Mouse (Mus musculus): ENCODE measurements around the gene Htr2b. TPM values are rescaled to one million over a fixed set of nuclear protein-coding genes. Genes with fewer than 3 reads are reported as not detected.

Gene Htr2b
- total and polyA plus RNA-seq, 3 experiments, result 0.47 TPM; not detected in 2

DNA sequence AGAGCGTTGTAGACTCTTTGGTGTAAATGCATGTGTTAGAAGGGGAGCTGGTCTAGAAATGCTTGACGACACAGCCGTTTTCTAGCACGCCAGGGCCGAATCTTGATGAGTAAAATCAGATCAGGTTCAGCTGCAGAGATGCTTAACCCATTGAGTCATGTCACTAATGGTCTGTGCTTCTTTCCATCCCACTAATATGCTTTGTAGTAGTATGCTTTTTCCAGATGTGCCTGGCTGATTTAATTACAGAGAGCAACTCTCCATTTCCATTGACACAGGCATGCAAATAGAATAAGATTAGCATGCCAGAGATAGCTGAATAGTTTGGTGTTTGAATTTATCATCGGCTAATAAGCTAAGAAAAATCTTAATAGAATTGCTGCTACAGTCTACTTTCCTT lies 23.5 kb upstream of the Htr2b start:
- no peaks in the 10 kb centered on the region for H3K27me3 ChIP-seq (replicated peaks)
- no peak for DNase-seq (ENCODE audit: extremely low read depth)
- peaks cover 55 to 82% of the 10 kb centered on the region in 2 experiments for H3K36me3 ChIP-seq (replicated peaks in 1 of 2; ENCODE audit: control insufficient read depth in 1 of 2, insufficient read depth in 1 of 2, low read length in 1 of 2)
- no peak for TF ChIP-seq RAD21 (IDR thresholded peaks at IDR 0.05; ENCODE audit: low read depth, low read length)
- no peak for TF ChIP-seq CHD2 (IDR thresholded peaks at IDR 0.05; ENCODE audit: low read length)
- no peak for TF ChIP-seq IRF4 (IDR thresholded peaks at IDR 0.05; ENCODE audit: low read depth, low read length)
- no peak for TF ChIP-seq ETS1 (conservative IDR thresholded peaks at IDR 0.05; ENCODE audit: low read depth, low read length)
- no peak for TF ChIP-seq RCOR1 (conservative IDR thresholded peaks at IDR 0.05; ENCODE audit: low read depth, low read length)
- TF ChIP-seq SMC3 (IDR thresholded peaks at IDR 0.05; ENCODE audit: low read depth, low read length), result no peak
- TF ChIP-seq MAX (IDR thresholded peaks at IDR 0.05; ENCODE audit: low read length), result no peak
- no peak for TF ChIP-seq EP300 (IDR thresholded peaks at IDR 0.05; ENCODE audit: low read length)
- no peak for TF ChIP-seq ELF1 (IDR thresholded peaks at IDR 0.05; ENCODE audit: low read depth, low read length)
- TF ChIP-seq JUN (IDR thresholded peaks at IDR 0.05; ENCODE audit: insufficient read depth, low read depth, low read length), result no peak
- TF ChIP-seq TBP (conservative IDR thresholded peaks at IDR 0.05; ENCODE audit: low read depth, low read length), result no peak
- TF ChIP-seq HCFC1 (IDR thresholded peaks at IDR 0.05; ENCODE audit: low read depth, low read length), result no peak
- no peak for TF ChIP-seq POLR2AphosphoS2 (IDR thresholded peaks at IDR 0.05; ENCODE audit: low read depth, low read length)
- TF ChIP-seq NELFE (IDR thresholded peaks at IDR 0.05; ENCODE audit: low read depth, low read length), result no peak
- TF ChIP-seq USF2 (conservative IDR thresholded peaks at IDR 0.05; ENCODE audit: low read depth, low read length), result no peak
- no peak overlapping the region for H3K27ac ChIP-seq (ENCODE audit: insufficient read depth, low read depth)
- no peak overlapping the region for H3K9ac ChIP-seq (ENCODE audit: insufficient read depth, low read depth)
- no peak overlapping the region for H3K4me3 ChIP-seq (replicated peaks in 1 of 3; ENCODE audit: low read depth in 2 of 3, low read length in 2 of 3, poor library complexity in 1 of 3)
- in situ Hi-C loops (cut with MboI; ENCODE audit: low pct_ligation_motif_present, low pct_unique_long_range_greater_than_20kb, low sequenced_read_pairs) (no loop called here), dilution Hi-C loops (cut with MboI; ENCODE audit: extremely low pct_ligation_motif_present, extremely low pct_unique_long_range_greater_than_20kb, low sequenced_read_pairs) (no loop called here)
- no peaks in the 10 kb centered on the region for H3K4me1 ChIP-seq (ENCODE audit: control insufficient read depth in 1 of 2, insufficient read depth in 2 of 2)
- H3K79me2 ChIP-seq (replicated peaks; ENCODE audit: control insufficient read depth, extremely low read depth, insufficient read depth, poor library complexity, severe bottlenecking), result no peaks in the 10 kb centered on the region
- H3K9me3 ChIP-seq (replicated peaks; ENCODE audit: low read length), result no peaks in the 10 kb centered on the region
- H3K4me2 ChIP-seq (ENCODE audit: insufficient read depth, low read depth, poor library complexity, severe bottlenecking), result no peak overlapping the region

DNA sequence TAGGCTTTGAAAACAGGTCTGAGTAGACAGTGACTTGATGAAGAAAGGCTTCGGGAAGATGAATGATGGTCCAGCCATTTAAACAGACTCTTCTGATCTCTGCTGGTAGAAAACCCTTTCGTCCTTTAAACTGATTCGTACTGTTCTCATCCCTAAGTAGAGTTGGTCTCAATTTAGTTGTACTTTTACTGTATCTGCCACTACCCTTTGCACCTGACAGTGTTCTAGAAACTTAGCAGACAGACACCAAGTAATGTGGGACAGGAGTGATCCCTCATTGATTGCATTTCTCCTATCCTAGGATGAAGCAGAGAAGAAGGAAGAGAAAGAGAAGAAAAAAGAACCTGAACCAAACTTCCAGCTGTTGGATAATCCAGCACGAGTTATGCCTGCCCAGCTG lies 21.6 kb upstream of the Htr2b start, which contains the start of gene Gm21972:
Gm21972 (plus strand) TSS at position 301 of the 400 bp plus-strand sequence.
- DNase-seq (ENCODE audit: extremely low read depth), result no peak
- in situ Hi-C loops (cut with MboI; ENCODE audit: low pct_ligation_motif_present, low pct_unique_long_range_greater_than_20kb, low sequenced_read_pairs) (no loop called here), dilution Hi-C loops (cut with MboI; ENCODE audit: extremely low pct_ligation_motif_present, extremely low pct_unique_long_range_greater_than_20kb, low sequenced_read_pairs) (no loop called here)
- no peaks in the 10 kb centered on the region for H3K4me1 ChIP-seq (ENCODE audit: control insufficient read depth in 1 of 2, insufficient read depth in 2 of 2)
- no peaks in the 10 kb centered on the region for H3K27me3 ChIP-seq (replicated peaks)
- H3K36me3 ChIP-seq (replicated peaks in 1 of 2; ENCODE audit: control insufficient read depth in 1 of 2, insufficient read depth in 1 of 2, low read length in 1 of 2), result peaks cover 65 to 83% of the 10 kb centered on the region in 2 experiments
- H3K9me3 ChIP-seq (replicated peaks; ENCODE audit: low read length), result no peaks in the 10 kb centered on the region
- H3K9ac ChIP-seq (ENCODE audit: insufficient read depth, low read depth), result no peak within 1 kb of the TSS
- H3K4me3 ChIP-seq (replicated peaks in 1 of 3; ENCODE audit: low read depth in 2 of 3, low read length in 2 of 3, poor library complexity in 1 of 3), result no peak within 1 kb of the TSS
- H3K27ac ChIP-seq (ENCODE audit: insufficient read depth, low read depth), result no peak within 1 kb of the TSS
- TF ChIP-seq KAT2A (IDR thresholded peaks at IDR 0.05; ENCODE audit: insufficient replicate concordance, low read length), result no peak
- TF ChIP-seq EP300 (IDR thresholded peaks at IDR 0.05; ENCODE audit: low read length), result no peak
- TF ChIP-seq TBP (conservative IDR thresholded peaks at IDR 0.05; ENCODE audit: low read depth, low read length), result no peak
- no peak for TF ChIP-seq BHLHE40 (IDR thresholded peaks at IDR 0.05; ENCODE audit: low read depth, low read length)
- no peak for TF ChIP-seq CHD1 (IDR thresholded peaks at IDR 0.05; ENCODE audit: low read depth, low read length)
- TF ChIP-seq ZMIZ1 (IDR thresholded peaks at IDR 0.05; ENCODE audit: low read depth, low read length), result no peak
- no peak for TF ChIP-seq IRF4 (IDR thresholded peaks at IDR 0.05; ENCODE audit: low read depth, low read length)
- no peak for TF ChIP-seq SIN3A (IDR thresholded peaks at IDR 0.05; ENCODE audit: low read length)
- TF ChIP-seq ELF1 (IDR thresholded peaks at IDR 0.05; ENCODE audit: low read depth, low read length), result no peak
- TF ChIP-seq GABPA (IDR thresholded peaks at IDR 0.05; ENCODE audit: insufficient replicate concordance, low read depth, low read length), result no peak
- no peak for TF ChIP-seq JUND (conservative IDR thresholded peaks at IDR 0.05; ENCODE audit: low read depth, low read length)
- TF ChIP-seq ZNF384 (IDR thresholded peaks at IDR 0.05; ENCODE audit: low read depth, low read length), result no peak
- H3K79me2 ChIP-seq (replicated peaks; ENCODE audit: control insufficient read depth, extremely low read depth, insufficient read depth, poor library complexity, severe bottlenecking), result no peaks in the 10 kb centered on the region
- no peak within 1 kb of the TSS for H3K4me2 ChIP-seq (ENCODE audit: insufficient read depth, low read depth, poor library complexity, severe bottlenecking)
